Mouse (Mus musculus): ENCODE measurements around the gene Elk3. TPM values are rescaled to one million over a fixed set of nuclear protein-coding genes. Genes with fewer than 3 reads are reported as not detected.
A peak's percentile ranks its signal among the peaks of the same experiment; 100 is the strongest.

Elk3 gene
- total RNA-seq, 1 experiment, result 15.7 TPM

GRCm38 (mm10) chr10:93325804-93326740, 15.1 kb upstream of the Elk3 start:
- no peak overlapping the region; the same call in 1 of the 2 replicates for H3K9ac ChIP-seq (ENCODE audit: insufficient read depth, low read depth, low read length, poor library complexity, severe bottlenecking)
- no peaks in the 10 kb centered on the region for H3K36me3 ChIP-seq (ENCODE audit: control insufficient read depth, insufficient read depth, low read length, poor library complexity, severe bottlenecking)
- TF ChIP-seq HCFC1 (IDR thresholded peaks at IDR 0.05; ENCODE audit: borderline replicate concordance, insufficient read depth, low read length) (no peak), ZC3H11A (IDR thresholded peaks at IDR 0.05; ENCODE audit: borderline replicate concordance, low read depth, low read length) (no peak), CHD2 (IDR thresholded peaks at IDR 0.05; ENCODE audit: low read depth, low read length) (no peak)
- in situ Hi-C loops (cut with MboI; ENCODE audit: low sequenced_read_pairs in 2 of 2, unreplicated experiment in 2 of 2), result no loop called here
- no peaks in the 10 kb centered on the region for H3K9me3 ChIP-seq (ENCODE audit: control insufficient read depth, insufficient read depth, low read depth, low read length)
- H3K4me1 ChIP-seq (ENCODE audit: control insufficient read depth in 2 of 2, insufficient read depth in 2 of 2, low read length in 2 of 2, poor library complexity in 1 of 2), result peaks cover 11 to 16% of the 10 kb centered on the region in 2 experiments
- H3K4me3 ChIP-seq (ENCODE audit: insufficient read depth in 1 of 2, low read depth in 1 of 2, low read length in 2 of 2, poor library complexity in 1 of 2, severe bottlenecking in 1 of 2), result 0 out of 4 replicates have a peak overlapping the region, but pooled peaks of 1 of the 2 experiments have one; percentile 38
- no peak for DNase-seq (ENCODE audit: low read depth, low spot score)
- no peak overlapping the region; the same call in 1 of the 2 replicates for H3K27ac ChIP-seq (ENCODE audit: insufficient read depth, low read depth, low read length, poor library complexity, severe bottlenecking)

- in situ Hi-C loops (cut with MboI; ENCODE audit: low sequenced_read_pairs in 2 of 2, unreplicated experiment in 2 of 2), result no loop called here
These were observed 14.4 kb upstream of the Elk3 start for GRCm38 (mm10) chr10:93325369-93325768.

GRCm38 (mm10) chr10:93324438-93324837, 13.5 kb upstream of the Elk3 start:
- H3K27ac ChIP-seq (ENCODE audit: insufficient read depth, low read depth, low read length, poor library complexity, severe bottlenecking), result no peak overlapping the region
- H3K36me3 ChIP-seq (ENCODE audit: control insufficient read depth, insufficient read depth, low read length, poor library complexity, severe bottlenecking), result no peaks in the 10 kb centered on the region
- no peak overlapping the region for H3K4me3 ChIP-seq (ENCODE audit: insufficient read depth in 1 of 2, low read depth in 1 of 2, low read length in 2 of 2, poor library complexity in 1 of 2, severe bottlenecking in 1 of 2)
- H3K4me1 ChIP-seq (ENCODE audit: control insufficient read depth in 2 of 2, insufficient read depth in 2 of 2, low read length in 2 of 2, poor library complexity in 1 of 2), result peaks cover 11 to 16% of the 10 kb centered on the region in 2 experiments
- no peak overlapping the region for H3K9ac ChIP-seq (ENCODE audit: insufficient read depth, low read depth, low read length, poor library complexity, severe bottlenecking)
- in situ Hi-C loops (cut with MboI; ENCODE audit: low sequenced_read_pairs in 2 of 2, unreplicated experiment in 2 of 2), result no loop called here
- TF ChIP-seq ZC3H11A (IDR thresholded peaks at IDR 0.05; ENCODE audit: borderline replicate concordance, low read depth, low read length) (no peak), MAFK (IDR thresholded peaks at IDR 0.05; ENCODE audit: insufficient read depth, low read depth, low read length) (no peak), CHD2 (IDR thresholded peaks at IDR 0.05; ENCODE audit: low read depth, low read length) (no peak), HCFC1 (IDR thresholded peaks at IDR 0.05; ENCODE audit: borderline replicate concordance, insufficient read depth, low read length) (no peak), ZNF384 (IDR thresholded peaks at IDR 0.05; ENCODE audit: low read depth, low read length) (no peak)
- H3K9me3 ChIP-seq (ENCODE audit: control insufficient read depth, insufficient read depth, low read depth, low read length), result no peaks in the 10 kb centered on the region
- DNase-seq (ENCODE audit: low read depth, low spot score), result no peak

More at GRCm38 (mm10) chr10:93325369-93325768, 14.4 kb upstream of the Elk3 start:
- H3K4me3 ChIP-seq (ENCODE audit: insufficient read depth in 1 of 2, low read depth in 1 of 2, low read length in 2 of 2, poor library complexity in 1 of 2, severe bottlenecking in 1 of 2), result no peak overlapping the region
- no peaks in the 10 kb centered on the region for H3K9me3 ChIP-seq (ENCODE audit: control insufficient read depth, insufficient read depth, low read depth, low read length)
- no peak for TF ChIP-seq MAFK (IDR thresholded peaks at IDR 0.05; ENCODE audit: insufficient read depth, low read depth, low read length)
- no peaks in the 10 kb centered on the region for H3K36me3 ChIP-seq (ENCODE audit: control insufficient read depth, insufficient read depth, low read length, poor library complexity, severe bottlenecking)
- no peak for DNase-seq (ENCODE audit: low read depth, low spot score)
- no peak overlapping the region for H3K27ac ChIP-seq (ENCODE audit: insufficient read depth, low read depth, low read length, poor library complexity, severe bottlenecking)
- peaks cover 11 to 16% of the 10 kb centered on the region in 2 experiments for H3K4me1 ChIP-seq (ENCODE audit: control insufficient read depth in 2 of 2, insufficient read depth in 2 of 2, low read length in 2 of 2, poor library complexity in 1 of 2)
- no peak overlapping the region for H3K9ac ChIP-seq (ENCODE audit: insufficient read depth, low read depth, low read length, poor library complexity, severe bottlenecking)

- Histone ChIP-seq H3K9ac (ENCODE audit: insufficient read depth, low read depth, low read length, poor library complexity, severe bottlenecking) (no peak overlapping the region), H3K36me3 (ENCODE audit: control insufficient read depth, insufficient read depth, low read length, poor library complexity, severe bottlenecking) (no peaks in the 10 kb centered on the region), H3K4me1 (ENCODE audit: control insufficient read depth in 2 of 2, insufficient read depth in 2 of 2, low read length in 2 of 2, poor library complexity in 1 of 2) (peaks cover 11 to 16% of the 10 kb centered on the region in 2 experiments), H3K4me3 (ENCODE audit: insufficient read depth in 1 of 2, low read depth in 1 of 2, low read length in 2 of 2, poor library complexity in 1 of 2, severe bottlenecking in 1 of 2) (no peak overlapping the region), H3K9me3 (ENCODE audit: control insufficient read depth, insufficient read depth, low read depth, low read length) (no peaks in the 10 kb centered on the region), H3K27ac (ENCODE audit: insufficient read depth, low read depth, low read length, poor library complexity, severe bottlenecking) (no peak overlapping the region)
- no peak for DNase-seq (ENCODE audit: low read depth, low spot score)
- in situ Hi-C loops (cut with MboI; ENCODE audit: low sequenced_read_pairs in 2 of 2, unreplicated experiment in 2 of 2), result no loop called here
- TF ChIP-seq CHD2 (IDR thresholded peaks at IDR 0.05; ENCODE audit: low read depth, low read length) (no peak), ZNF384 (IDR thresholded peaks at IDR 0.05; ENCODE audit: low read depth, low read length) (0 out of 2 replicates have a peak, but pooled peaks have one; percentile 66)
These were observed 12.7 kb upstream of the Elk3 start for GRCm38 (mm10) chr10:93323659-93324058.
